Mouse (Mus musculus) liver, adult 10 weeks (tissue): ENCODE results near the gene Gm21454. TPM values are rescaled to one million over a fixed set of nuclear protein-coding genes. Genes with fewer than 3 reads are reported as not detected.

ENCODE experiments used
- polyA plus RNA-seq: library from polyadenylated mRNA; stranded (reverse); fragments of 350-450 nt; fragmentation: Illumina TruSeq; extraction: RNeasy Lipid Tissue Mini Kit (QIAGEN cat#74804); gene quantifications from one replicate; pipeline ENCODE4 v1.2.3, GENCODE M21; 2014; ENCODE audit warnings: low read depth, low replicate concordance

Gm21454 gene
- polyA plus RNA-seq, result not detected

DNA sequence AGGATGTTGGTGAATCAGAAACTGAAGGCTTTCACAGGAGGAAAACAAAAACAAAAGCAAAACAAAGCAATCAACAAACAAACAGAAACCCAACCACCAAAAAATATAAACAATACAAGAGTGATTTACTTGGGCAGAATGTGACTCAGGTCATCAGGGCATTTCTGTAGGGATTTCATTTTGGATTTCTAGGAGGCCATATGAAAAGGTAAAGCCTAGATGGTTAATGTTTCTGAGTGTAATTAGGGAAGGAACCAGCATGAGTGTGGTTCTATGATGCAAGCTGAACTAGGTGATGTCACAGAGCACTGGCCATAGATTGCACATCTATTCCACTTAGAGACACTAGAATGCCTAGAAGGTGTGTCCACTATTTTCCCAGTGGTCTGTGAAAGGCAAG, at the start of gene Gm21454, which contains the start of gene Gm21440:
Gene Gm21454, plus strand, starts transcription at position 352 of the 400 bp plus-strand sequence.
Gene Gm21440, plus strand, starts transcription at position 301 of the 400 bp plus-strand sequence.

DNA sequence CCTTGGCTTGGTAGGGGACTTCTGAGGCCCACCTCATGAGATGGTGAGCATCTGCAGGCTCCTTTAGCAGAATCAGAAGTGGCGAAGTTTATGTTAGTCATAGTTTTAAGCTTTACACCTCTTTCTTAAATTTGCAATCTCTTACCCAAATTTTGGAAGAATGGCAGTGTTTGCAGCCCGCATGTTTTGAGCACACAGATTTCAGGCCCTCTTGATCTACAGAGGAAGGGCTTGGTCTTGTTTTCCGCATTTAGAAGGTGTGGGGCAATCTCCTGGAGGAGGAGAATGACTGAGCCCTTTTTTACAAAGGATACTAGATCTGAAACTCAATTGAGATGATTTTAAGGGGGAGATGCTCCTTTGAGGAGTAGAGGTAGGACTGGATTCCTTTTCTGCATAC, 28.4 kb upstream of the Gm21454 start, which contains the start of gene Gm21828:
Gene Gm21828, minus strand, starts transcription at position 101 of the 400 bp plus-strand sequence.

DNA sequence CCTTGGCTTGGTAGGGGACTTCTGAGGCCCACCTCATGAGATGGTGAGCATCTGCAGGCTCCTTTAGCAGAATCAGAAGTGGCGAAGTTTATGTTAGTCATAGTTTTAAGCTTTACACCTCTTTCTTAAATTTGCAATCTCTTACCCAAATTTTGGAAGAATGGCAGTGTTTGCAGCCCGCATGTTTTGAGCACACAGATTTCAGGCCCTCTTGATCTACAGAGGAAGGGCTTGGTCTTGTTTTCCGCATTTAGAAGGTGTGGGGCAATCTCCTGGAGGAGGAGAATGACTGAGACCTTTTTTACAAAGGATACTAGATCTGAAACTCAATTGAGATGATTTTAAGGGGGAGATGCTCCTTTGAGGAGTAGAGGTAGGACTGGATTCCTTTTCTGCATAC, 96.7 kb downstream of the Gm21454 start, which contains the start of gene Gm21725:
Gene Gm21725, minus strand, starts transcription at position 101 of the 400 bp plus-strand sequence.

Other genes starting within 250 kb of the Gm21454 start
- not detected for gene Gm20807, start 209.6 kb upstream of the Gm21454 start, polyA plus RNA-seq
- gene Gm21891, start 119.0 kb upstream of the Gm21454 start, polyA plus RNA-seq, result not detected
- gene Gm21425, start 90.5 kb upstream of the Gm21454 start, polyA plus RNA-seq, result not detected
- gene Gm21828, start 28.5 kb upstream of the Gm21454 start, polyA plus RNA-seq, result not detected
- gene Gm21440, start 51 bp upstream of the Gm21454 start, polyA plus RNA-seq, result not detected
- gene Gm21725, start 96.6 kb downstream of the Gm21454 start, polyA plus RNA-seq, result not detected
- not detected for gene Gm21866, start 213.1 kb downstream of the Gm21454 start, polyA plus RNA-seq
- not detected for gene Gm20773, start 241.6 kb downstream of the Gm21454 start, polyA plus RNA-seq